Mouse (Mus musculus) urinary bladder, adult 18-20 months (tissue): ENCODE measurements at regions not wholly inside any gene's neighbourhood (a gene's known extent, or its start where the extent isn't known, plus 50 kb on each side); places are given as distances from the start of the nearest gene placed in this dataset.
A peak's percentile ranks its signal among the peaks of the same experiment; 100 is the strongest.

Source experiments
- DNase-seq, 2 experiments: peaks; one replicate each; pipeline ENCODE4 v3.0.0; 2022; ENCODE audit warnings: low spot score in 2 of 2, mixed read lengths in 2 of 2

GRCm38 (mm10) chr13:37503449-37503848 lies 158.4 kb downstream of the Ly86 start:
- DNase-seq = no peak

- DNase-seq = no peak
These were observed 158.9 kb downstream of the Ly86 start for GRCm38 (mm10) chr13:37503898-37504297.

- no peak for DNase-seq
These were observed 159.4 kb downstream of the Ly86 start for GRCm38 (mm10) chr13:37504373-37504772.

GRCm38 (mm10) chr13:37505617-37506016 lies 160.6 kb downstream of the Ly86 start:
- DNase-seq = no peak

- DNase-seq = no peak
These were observed 161.0 kb downstream of the Ly86 start for GRCm38 (mm10) chr13:37506046-37506445.

GRCm38 (mm10) chr13:37506701-37507100 lies 161.7 kb downstream of the Ly86 start:
- no peak for DNase-seq

- DNase-seq = peak in 1 of 2 experiments; percentile 27
These were observed 162.1 kb downstream of the Ly86 start for GRCm38 (mm10) chr13:37507146-37507545.

- no peak for DNase-seq
These were observed 163.7 kb downstream of the Ly86 start for GRCm38 (mm10) chr13:37508385-37509351.

- DNase-seq = no peak
These were observed 164.4 kb downstream of the Ly86 start for GRCm38 (mm10) chr13:37509352-37509851.

GRCm38 (mm10) chr13:37510511-37510910 lies 165.5 kb downstream of the Ly86 start:
- DNase-seq = no peak

GRCm38 (mm10) chr13:37511006-37511405 lies 166.0 kb downstream of the Ly86 start:
- DNase-seq = no peak

GRCm38 (mm10) chr13:37511406-37511805 lies 166.4 kb downstream of the Ly86 start:
- DNase-seq = no peak

- DNase-seq = no peak
These were observed 167.8 kb downstream of the Ly86 start for GRCm38 (mm10) chr13:37512781-37513180.

- DNase-seq = no peak
These were observed 168.3 kb downstream of the Ly86 start for GRCm38 (mm10) chr13:37513206-37513904.

- DNase-seq = no peak
These were observed 169.0 kb downstream of the Ly86 start for GRCm38 (mm10) chr13:37513905-37514607.

- no peak for DNase-seq
These were observed 169.8 kb downstream of the Ly86 start for GRCm38 (mm10) chr13:37514641-37515305.

- no peak for DNase-seq
These were observed 172.2 kb downstream of the Ly86 start for GRCm38 (mm10) chr13:37517055-37517807.

- DNase-seq = no peak
These were observed 174.9 kb downstream of the Ly86 start for GRCm38 (mm10) chr13:37519948-37520347.

GRCm38 (mm10) chr13:37525097-37525726 lies 180.2 kb downstream of the Ly86 start:
- DNase-seq = no peak

- DNase-seq = no peak
These were observed 181.1 kb downstream of the Ly86 start for GRCm38 (mm10) chr13:37526102-37526501.
